Mouse (Mus musculus) kidney, embryonic 16.5 days (tissue): Measurements from ENCODE around the gene Gpr15. TPM values are rescaled to one million over a fixed set of nuclear protein-coding genes. Genes with fewer than 3 reads are reported as not detected.

Source experiments
- ATAC-seq: fragments of 200-750 bp; cut with Nextera tagmentation; 2 replicates; pipeline ENCODE4 v1.8.0; 2017; ENCODE audit warnings: moderate TSS enrichment; ENCODE audit not compliant: low FRiP score, low TSS enrichment
- H3K27ac ChIP-seq: fragments of 300-500 bp; sonication (generic); 2 replicates; pipeline ENCODE4 v1.5.1; 2014; ENCODE audit warnings: low read length
- H3K27me3 ChIP-seq: fragments of 300-500 bp; sonication (generic); 2 replicates; pipeline ENCODE4 v1.6.1; 2014; ENCODE audit warnings: low read length, control low read depth, mixed read lengths; ENCODE audit not compliant: insufficient read depth
- H3K36me3 ChIP-seq: fragments of 300-500 bp; sonication (generic); 2 replicates; pipeline ENCODE4 v1.6.1; 2014; ENCODE audit warnings: low read length, control low read depth, mixed read lengths; ENCODE audit not compliant: insufficient read depth
- H3K4me1 ChIP-seq: fragments of 300-500 bp; sonication (generic); 2 replicates; pipeline ENCODE4 v1.6.1; 2014; ENCODE audit warnings: low read length, control low read depth, mixed read lengths; ENCODE audit not compliant: insufficient read depth
- H3K4me2 ChIP-seq: fragments of 300-500 bp; sonication (generic); replicated peaks from 2 replicates; pipeline ENCODE4 v1.6.1; 2014; ENCODE audit warnings: low read depth, low read length
- H3K4me3 ChIP-seq: fragments of 300-500 bp; sonication (generic); 2 replicates; pipeline ENCODE4 v1.5.1; 2014; ENCODE audit warnings: mild to moderate bottlenecking, low read length
- H3K9ac ChIP-seq: fragments of 300-500 bp; sonication (generic); replicated peaks from 2 replicates; pipeline ENCODE4 v1.6.1; 2014; ENCODE audit warnings: low read length
- H3K9me3 ChIP-seq: fragments of 300-500 bp; sonication (generic); 2 replicates; pipeline ENCODE4 v1.6.1; 2016; ENCODE audit warnings: low read length, control low read depth
- WGBS: fragments of 180-500 bp; shearing (Covaris S2); extraction: QIAGEN DNeasy Blood & Tissue Kit; methylation state at CpG from one replicate; pipeline ENCODE4 v1.1.7; 2014; 5-methylcytosine and 5-hydroxymethylcytosine counted together
- polyA plus RNA-seq: library from polyadenylated mRNA; unstranded; fragments of >200 nt; fragmentation: Nextera tagmentation; extraction: Ambion mirVana; gene quantifications from 2 replicates; pipeline ENCODE4 v1.2.1, GENCODE M21; 2015

Gene Gpr15
- polyA plus RNA-seq, 1 experiment from 2014 or later: not detected

DNA sequence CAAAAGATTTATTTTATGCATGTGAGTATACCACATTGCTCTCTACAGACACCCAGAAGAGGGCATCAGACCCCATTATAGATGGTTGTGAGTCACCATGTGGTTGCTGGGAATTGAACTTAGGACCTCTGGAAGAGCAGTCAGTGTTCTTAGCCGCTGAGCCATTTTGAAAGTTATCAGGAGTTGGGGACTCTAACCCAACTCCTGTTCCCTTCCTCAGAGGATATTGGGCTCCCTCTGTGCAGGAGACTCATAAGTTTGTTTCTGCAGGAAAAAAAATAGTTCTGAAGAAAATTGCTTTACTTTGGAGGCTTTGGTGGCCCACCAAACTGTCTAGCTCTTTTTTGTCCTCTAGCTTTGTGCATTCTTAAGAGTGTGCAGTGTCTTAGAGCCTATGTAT, 30.3 kb downstream of the Gpr15 start:
- Histone ChIP-seq H3K4me2 (no peak overlapping the region), H3K27ac (no peak overlapping the region), H3K4me1 (no peaks in the 10 kb centered on the region), H3K9me3 (no peaks in the 10 kb centered on the region), H3K36me3 (no peaks in the 10 kb centered on the region), H3K4me3 (no peak overlapping the region), H3K27me3 (no peaks in the 10 kb centered on the region), H3K9ac (no peak overlapping the region)
- no peak for ATAC-seq
- 91% methylated on average over 1 of the region's 1 CpGs for WGBS

DNA sequence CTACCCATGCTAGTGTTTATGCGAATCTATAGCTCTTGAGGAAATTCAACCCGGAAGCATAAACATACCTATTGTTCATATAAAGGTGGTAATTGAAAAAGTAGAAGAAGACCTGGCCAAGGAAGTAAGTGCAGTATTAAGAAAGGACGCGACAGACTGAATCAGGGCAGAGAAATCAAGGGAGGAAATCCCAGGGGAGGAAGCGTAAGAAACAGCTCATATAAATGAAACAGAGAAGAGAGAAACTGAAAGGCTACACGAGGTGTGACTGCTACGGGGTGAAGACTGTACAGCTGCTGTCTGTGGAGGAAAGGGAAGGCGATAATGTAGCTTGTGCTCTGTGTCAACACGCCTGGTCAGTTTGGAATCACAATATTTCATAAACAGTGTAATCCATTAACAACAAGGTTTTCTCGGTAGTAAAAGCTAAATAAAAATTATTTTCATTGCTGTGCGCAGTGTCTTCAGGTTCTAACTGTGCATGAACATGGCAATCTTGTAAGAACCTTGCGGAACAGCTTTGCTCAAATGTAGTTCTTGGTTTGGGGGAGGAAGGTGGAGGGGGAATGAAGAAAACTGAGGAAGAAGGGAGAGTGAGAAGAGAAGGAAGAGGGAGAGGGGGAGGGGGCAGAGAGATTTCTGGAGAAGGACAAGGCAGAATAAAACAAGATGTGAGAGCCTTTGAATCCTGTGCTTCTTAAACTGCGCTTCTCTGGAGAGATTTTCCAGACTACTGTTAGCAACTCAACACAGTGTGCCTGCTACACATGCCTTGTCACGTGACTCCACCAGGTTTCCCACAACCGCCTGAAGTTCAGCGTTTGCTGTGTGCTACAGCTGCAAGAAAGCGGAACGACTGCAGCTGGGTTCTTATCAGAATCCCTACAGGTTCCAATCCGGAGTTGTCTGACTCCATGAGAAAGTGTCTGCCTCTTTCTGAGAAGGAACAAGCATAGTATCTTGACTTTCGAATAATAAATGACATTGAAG, 33.0 kb downstream of the Gpr15 start:
- Histone ChIP-seq H3K4me1 (no peaks in the 10 kb centered on the region), H3K9ac (no peak overlapping the region), H3K27ac (no peak overlapping the region), H3K9me3 (no peaks in the 10 kb centered on the region), H3K27me3 (no peaks in the 10 kb centered on the region), H3K36me3 (peaks cover 3% of the 10 kb centered on the region; the same call in 1 of the 2 replicates), H3K4me2 (no peak overlapping the region), H3K4me3 (no peak overlapping the region)
- ATAC-seq: no peak
- 69% methylated on average over 20 of the region's 20 CpGs for WGBS

DNA sequence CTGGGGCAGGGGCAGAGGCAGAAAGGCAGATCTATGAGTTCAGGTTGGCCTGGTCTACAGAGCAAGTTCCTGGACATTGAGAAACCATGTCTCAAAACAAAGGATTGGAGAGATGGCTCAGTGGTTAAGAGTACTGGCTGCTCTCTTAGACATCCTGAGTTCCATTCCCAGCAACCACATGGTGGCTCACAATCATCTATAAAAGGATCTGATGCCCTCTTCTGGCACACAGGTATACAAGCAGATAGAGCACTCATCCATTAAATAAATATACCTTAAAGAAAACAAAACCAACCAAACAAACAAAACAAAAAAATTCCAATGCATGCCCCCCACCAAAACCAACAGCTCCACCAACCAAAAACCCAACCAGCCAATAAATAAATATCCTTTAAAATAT, 34.3 kb downstream of the Gpr15 start:
- Histone ChIP-seq H3K4me1 (no peaks in the 10 kb centered on the region), H3K27ac (no peak overlapping the region), H3K9ac (no peak overlapping the region), H3K4me2 (no peak overlapping the region), H3K9me3 (no peaks in the 10 kb centered on the region), H3K4me3 (no peak overlapping the region), H3K36me3 (peaks cover 6% of the 10 kb centered on the region; the same call in 1 of the 2 replicates), H3K27me3 (no peaks in the 10 kb centered on the region)
- ATAC-seq: no peak

DNA sequence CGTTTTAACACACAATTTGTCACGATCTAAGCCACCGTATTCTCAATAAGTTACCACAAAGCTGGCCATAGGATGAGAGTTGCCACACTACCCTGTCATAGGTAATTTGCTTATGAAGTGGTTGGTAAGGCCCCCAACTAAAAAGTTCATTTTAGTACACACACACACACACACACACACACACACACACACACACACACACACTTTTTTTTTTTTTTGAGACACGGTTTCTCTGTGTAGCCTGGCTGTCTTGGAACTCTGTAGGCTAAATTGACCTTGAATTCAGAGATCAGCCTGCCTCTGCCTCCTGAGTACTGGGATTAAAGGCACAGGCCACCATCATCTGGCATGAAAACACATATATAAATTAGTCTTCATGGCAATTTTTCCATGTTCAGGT, 35.0 kb downstream of the Gpr15 start:
- Histone ChIP-seq H3K27me3 (no peaks in the 10 kb centered on the region), H3K4me2 (no peak overlapping the region), H3K4me3 (no peak overlapping the region), H3K4me1 (no peaks in the 10 kb centered on the region), H3K36me3 (peaks cover 6% of the 10 kb centered on the region; the same call in 1 of the 2 replicates), H3K9me3 (no peaks in the 10 kb centered on the region), H3K27ac (no peak overlapping the region), H3K9ac (no peak overlapping the region)
- 94% methylated on average over 4 of the region's 4 CpGs for WGBS
- ATAC-seq: no peak

DNA sequence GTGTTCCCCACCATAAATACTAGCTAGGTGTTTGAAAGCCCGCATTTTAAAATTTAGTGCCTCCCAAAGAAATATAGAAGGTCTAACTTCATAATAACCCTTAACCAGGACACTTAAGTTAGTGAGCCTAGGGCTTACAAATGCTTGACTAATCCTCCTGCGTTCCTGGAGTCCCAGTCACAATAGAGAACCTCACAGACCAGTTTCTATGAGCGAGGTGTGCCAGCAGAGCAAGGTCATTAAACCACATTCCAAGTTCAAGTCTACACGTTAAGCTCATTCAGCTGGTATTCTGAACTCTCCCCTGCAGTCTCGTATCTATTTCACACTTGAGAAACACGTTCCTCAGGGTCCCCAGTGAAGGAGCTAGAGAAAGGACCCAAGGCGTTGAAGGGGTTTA, 36.0 kb downstream of the Gpr15 start:
- Histone ChIP-seq H3K36me3 (peaks cover 13% of the 10 kb centered on the region), H3K4me3 (no peak overlapping the region), H3K4me1 (no peaks in the 10 kb centered on the region), H3K27me3 (no peaks in the 10 kb centered on the region), H3K9me3 (no peaks in the 10 kb centered on the region), H3K27ac (no peak overlapping the region), H3K9ac (no peak overlapping the region), H3K4me2 (no peak overlapping the region)
- WGBS: 79% methylated on average over 7 of the region's 7 CpGs
- no peak for ATAC-seq

DNA sequence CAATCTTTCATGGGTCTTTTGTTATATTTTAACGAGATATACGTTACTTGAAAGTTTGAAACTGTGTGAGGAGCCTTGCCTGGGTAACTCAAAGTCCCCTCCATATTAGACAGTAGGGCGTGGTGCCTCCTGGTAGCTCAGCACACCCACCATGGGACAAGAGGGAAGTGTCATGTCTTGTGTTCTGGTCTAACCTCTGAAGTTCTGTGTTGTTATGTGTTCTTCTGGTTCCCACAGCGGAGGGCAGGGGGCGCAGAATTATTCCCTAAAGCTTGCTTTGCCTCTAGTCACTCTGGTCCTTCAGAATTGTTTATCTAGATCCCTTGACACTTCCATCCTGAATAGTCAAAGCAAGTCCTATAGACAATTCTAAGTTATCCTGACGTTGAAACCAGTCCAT, 36.8 kb downstream of the Gpr15 start:
- ATAC-seq: no peak
- no peak overlapping the region for H3K4me2 ChIP-seq
- no peaks in the 10 kb centered on the region for H3K27me3 ChIP-seq
- no peak overlapping the region for H3K27ac ChIP-seq
- 91% methylated on average over 6 of the region's 6 CpGs for WGBS
- no peak overlapping the region for H3K9ac ChIP-seq
- no peaks in the 10 kb centered on the region for H3K9me3 ChIP-seq
- H3K4me1 ChIP-seq: no peaks in the 10 kb centered on the region
- H3K4me3 ChIP-seq: no peak overlapping the region
- peaks cover 17% of the 10 kb centered on the region for H3K36me3 ChIP-seq

DNA sequence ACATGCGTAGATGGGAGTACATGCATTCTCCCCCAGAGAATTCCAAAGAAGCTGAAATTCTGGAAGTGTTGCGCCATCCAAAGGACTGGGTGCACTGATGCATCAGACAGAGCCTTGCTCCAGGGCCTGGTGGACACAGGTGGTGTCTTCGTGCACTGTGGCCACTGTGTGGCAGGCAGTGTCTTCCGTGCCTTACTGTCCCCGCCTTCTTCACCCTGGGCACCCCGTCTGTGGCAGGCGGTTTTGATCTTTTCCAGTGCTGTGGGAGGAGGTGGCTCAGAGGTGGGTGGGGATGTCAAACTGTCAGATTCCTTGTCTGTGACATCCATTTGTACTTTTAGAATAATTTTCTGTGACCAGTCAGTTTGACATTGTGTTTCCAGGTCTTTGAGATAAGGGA, 40.2 kb downstream of the Gpr15 start:
- 83% methylated on average over 7 of the region's 7 CpGs for WGBS
- Histone ChIP-seq H3K27ac (no peak overlapping the region), H3K36me3 (peaks cover 39% of the 10 kb centered on the region)

DNA sequence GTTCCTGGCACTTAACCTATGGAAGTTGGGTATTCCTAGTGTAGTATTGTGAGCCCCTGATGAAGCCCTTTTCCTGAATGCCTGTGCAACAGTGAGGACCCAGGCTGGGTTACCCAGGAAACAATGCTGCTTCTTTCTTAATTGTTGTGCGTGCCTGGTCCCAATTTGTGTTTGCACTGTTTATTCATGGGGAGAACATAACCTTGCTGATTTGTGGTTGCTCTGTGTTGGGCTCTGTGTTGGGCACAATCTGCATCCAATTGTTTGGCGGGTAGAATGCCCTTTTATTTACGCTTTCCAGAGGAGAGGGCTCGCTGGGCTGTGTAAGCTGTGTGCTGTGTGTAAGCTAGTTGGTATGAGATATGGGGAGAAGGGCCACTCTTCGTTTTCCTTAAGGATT, 41.4 kb downstream of the Gpr15 start:
- no peak overlapping the region for H3K4me2 ChIP-seq
- no peak overlapping the region for H3K27ac ChIP-seq
- H3K9ac ChIP-seq: no peak overlapping the region
- no peak overlapping the region for H3K4me3 ChIP-seq
- H3K9me3 ChIP-seq: no peaks in the 10 kb centered on the region
- H3K4me1 ChIP-seq: no peaks in the 10 kb centered on the region
- H3K27me3 ChIP-seq: no peaks in the 10 kb centered on the region
- peaks cover 42% of the 10 kb centered on the region for H3K36me3 ChIP-seq
- ATAC-seq: no peak
- 86% methylated on average over 5 of the region's 5 CpGs for WGBS

More for the DNA sequence above, 40.2 kb downstream of the Gpr15 start:
- Histone ChIP-seq H3K9me3 (no peaks in the 10 kb centered on the region), H3K4me2 (no peak overlapping the region), H3K27me3 (no peaks in the 10 kb centered on the region), H3K4me3 (no peak overlapping the region), H3K4me1 (no peaks in the 10 kb centered on the region), H3K9ac (no peak overlapping the region)
- ATAC-seq: no peak

DNA sequence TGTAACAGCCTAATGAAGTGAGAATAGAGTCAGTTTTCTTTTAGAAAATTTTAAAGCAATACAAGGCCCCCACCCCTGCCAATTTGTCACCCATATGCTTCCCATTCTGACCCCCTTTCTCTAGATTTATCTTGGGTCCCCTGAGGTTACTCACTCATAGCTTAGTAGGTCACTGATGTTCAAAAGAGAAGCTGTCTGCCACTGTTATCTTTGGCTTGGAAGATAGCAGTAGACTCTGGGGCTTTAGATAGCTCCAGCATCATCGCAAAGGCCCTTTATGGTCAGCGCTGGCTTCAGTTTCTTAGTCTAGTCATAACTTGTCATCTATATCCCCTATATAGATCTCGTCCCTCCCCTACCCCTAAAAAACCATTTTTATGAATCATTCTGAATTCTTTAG, 42.2 kb downstream of the Gpr15 start:
- ATAC-seq: no peak
- H3K4me1 ChIP-seq: 0 out of 2 replicates have a peak, but pooled peaks cover 1% of the 10 kb centered on the region
- no peaks in the 10 kb centered on the region for H3K9me3 ChIP-seq
- WGBS: 85% methylated on average over 3 of the region's 3 CpGs
- H3K9ac ChIP-seq: no peak overlapping the region
- peaks cover 42% of the 10 kb centered on the region for H3K36me3 ChIP-seq
- no peak overlapping the region for H3K4me2 ChIP-seq
- no peak overlapping the region for H3K27ac ChIP-seq
- H3K4me3 ChIP-seq: no peak overlapping the region
- H3K27me3 ChIP-seq: no peaks in the 10 kb centered on the region

DNA sequence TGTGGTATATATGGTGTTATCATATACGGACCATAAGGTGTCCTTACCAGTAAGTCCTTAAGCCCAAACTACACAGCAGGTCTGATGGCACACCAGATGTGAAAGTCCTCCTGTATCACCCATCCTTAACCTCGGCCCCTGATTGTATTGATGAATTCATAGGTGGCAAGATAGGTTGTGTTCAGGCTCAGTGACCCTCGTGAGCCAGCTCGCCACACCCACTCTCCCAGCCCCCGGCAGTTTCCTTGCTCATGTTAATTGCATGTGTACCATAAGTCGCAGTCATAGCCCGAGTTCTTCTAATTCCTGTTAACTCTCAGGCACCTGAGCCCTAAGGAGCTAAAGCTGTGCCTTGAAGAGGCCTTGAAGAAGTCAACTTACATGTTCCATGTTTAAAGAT, 42.7 kb downstream of the Gpr15 start:
- Histone ChIP-seq H3K4me3 (no peak overlapping the region), H3K4me2 (no peak overlapping the region), H3K27ac (no peak overlapping the region), H3K9ac (no peak overlapping the region), H3K4me1 (peaks cover 6% of the 10 kb centered on the region), H3K36me3 (peaks cover 40% of the 10 kb centered on the region), H3K27me3 (no peaks in the 10 kb centered on the region), H3K9me3 (no peaks in the 10 kb centered on the region)
- WGBS: 84% methylated on average over 7 of the region's 7 CpGs
- ATAC-seq: no peak
